Mouse (Mus musculus): ENCODE measurements around the gene Suz12.

Suz12 gene

DNA sequence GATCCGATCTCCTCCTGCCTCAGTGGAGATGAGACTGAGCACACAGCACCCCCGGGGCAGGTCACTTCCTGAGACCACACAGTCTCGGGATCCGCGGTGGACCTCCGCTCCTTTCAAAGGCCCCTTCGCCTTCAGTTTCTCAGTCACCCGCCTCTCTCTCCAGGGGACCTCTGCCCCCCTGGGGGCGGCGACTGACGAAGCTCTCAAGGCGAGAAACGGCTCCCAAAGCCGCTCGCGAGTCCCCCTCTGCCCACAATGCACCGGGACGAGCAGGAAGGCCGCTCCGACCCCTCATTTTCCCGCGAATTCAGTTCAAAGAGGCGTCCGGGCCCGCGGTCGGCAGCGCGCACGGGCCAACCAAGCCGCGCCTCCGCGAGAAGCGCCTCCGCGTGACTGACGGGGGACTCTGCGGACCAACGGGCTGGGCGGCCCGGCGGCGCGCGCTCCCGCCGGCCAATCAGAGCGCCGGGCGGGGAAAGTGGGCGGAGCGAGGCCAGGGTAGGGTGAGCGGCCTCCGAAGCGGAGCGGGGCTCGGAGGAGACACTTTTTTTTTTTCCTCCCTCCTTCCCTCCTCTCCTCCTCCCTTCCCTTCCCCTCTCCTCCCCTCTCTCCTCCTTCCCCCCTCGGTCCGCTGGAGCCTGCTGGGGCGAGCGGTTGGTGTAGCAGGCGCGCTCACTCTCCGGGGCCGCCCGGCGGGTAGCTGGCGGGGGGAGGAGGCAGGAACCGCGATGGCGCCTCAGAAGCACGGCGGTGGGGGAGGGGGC is at the start of gene Suz12:
TSS of gene Suz12 (plus strand) at position 515 of the 764 bp plus-strand sequence.
- WGBS = under 1% methylated on average over 73 of the region's 74 CpGs

GRCm38 (mm10) chr11:79943136-79943535 is 49.8 kb upstream of the Suz12 start:
- WGBS = 94% methylated on average over 8 of the region's 8 CpGs

GRCm38 (mm10) chr11:79943601-79944000 is 49.3 kb upstream of the Suz12 start:
- WGBS = 91% methylated on average over 7 of the region's 7 CpGs

GRCm38 (mm10) chr11:79947265-79947664 is 45.6 kb upstream of the Suz12 start:
- 94% methylated on average over 3 of the region's 3 CpGs for WGBS

- 7% methylated on average over 27 of the region's 27 CpGs for WGBS
Observed at GRCm38 (mm10) chr11:79961346-79962124, 31.4 kb upstream of the Suz12 start.

DNA sequence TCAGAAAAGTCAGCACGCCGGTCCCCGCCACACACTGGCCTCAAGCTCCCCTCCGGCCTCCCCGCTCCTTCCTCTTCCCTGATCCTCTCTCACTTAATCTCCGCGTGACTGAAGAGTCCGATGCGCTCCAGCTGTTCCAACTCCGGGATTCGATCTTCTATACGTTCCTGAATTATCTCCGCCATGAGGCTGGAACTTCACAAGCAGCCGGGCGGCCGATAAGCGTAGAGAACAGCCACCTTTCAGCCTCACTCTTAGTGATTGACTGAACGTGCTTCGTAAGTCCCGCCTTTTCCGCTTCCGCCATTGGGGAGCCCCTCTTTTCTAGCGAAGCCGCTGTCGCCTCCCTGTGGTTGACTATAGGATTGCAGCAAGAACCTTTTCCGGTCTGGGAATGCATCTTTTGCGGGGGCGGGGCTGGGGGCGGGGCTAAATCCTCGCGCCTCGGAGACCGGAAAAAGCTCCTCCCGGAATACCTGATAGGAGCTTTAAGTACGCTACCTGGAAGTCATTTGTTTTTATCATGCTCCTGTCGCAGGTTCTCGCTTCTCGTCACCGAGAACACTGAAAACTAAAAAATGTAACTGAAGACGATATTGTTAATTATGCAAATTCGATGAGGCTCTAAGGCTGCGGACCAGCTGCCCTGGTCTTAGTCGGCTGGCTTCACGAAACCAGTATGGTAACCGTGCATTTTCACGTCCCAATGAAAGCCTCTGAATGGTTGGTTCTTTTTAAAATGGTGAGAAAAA is 30.6 kb upstream of the Suz12 start, which contains the start of gene Utp6:
TSS of gene Utp6 (minus strand) at position 266 of the 752 bp plus-strand sequence.
- under 1% methylated on average over 46 of the region's 46 CpGs for WGBS

DNA sequence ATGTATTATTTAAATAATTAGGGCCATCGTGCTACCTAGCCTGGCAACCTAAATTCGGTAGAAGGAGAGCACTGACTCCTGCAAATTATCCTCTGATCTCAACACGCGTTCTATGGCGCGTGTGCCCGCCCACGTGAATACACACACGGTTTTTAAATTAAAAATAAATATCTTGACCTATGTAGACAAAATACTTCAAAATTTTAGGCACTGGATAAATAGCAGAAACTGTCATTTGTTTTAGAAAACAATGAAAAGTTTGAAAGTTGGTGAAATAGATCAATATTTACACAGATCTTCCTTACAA is 30.1 kb upstream of the Suz12 start:
- WGBS = 2% methylated on average over 9 of the region's 9 CpGs

GRCm38 (mm10) chr11:79963212-79963974 is 29.5 kb upstream of the Suz12 start:
- 48% methylated on average over 8 of the region's 8 CpGs for WGBS

- WGBS = 21% methylated on average over 8 of the region's 8 CpGs
Observed at GRCm38 (mm10) chr11:79965896-79966295, 27.0 kb upstream of the Suz12 start.

DNA sequence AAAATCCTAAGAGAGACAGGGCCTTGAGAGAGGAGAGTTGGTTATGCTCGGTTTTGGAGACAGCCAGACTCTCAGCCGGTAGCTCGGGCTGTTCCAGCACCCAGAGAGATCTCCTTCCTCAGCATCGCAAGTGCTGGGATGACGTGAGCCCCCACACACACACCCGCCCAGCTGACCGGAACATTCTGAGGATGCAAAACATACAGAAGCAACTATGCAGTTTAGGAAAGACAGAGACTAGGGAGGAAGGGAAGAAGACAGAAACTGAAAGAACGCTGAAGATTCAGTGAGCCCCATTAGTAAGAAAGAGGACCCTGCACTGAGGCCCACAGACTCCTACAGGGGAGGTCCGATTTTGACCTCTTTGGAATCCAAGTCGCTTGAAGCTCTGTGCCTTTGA is 25.2 kb upstream of the Suz12 start:
- WGBS = 88% methylated on average over 10 of the region's 10 CpGs

DNA sequence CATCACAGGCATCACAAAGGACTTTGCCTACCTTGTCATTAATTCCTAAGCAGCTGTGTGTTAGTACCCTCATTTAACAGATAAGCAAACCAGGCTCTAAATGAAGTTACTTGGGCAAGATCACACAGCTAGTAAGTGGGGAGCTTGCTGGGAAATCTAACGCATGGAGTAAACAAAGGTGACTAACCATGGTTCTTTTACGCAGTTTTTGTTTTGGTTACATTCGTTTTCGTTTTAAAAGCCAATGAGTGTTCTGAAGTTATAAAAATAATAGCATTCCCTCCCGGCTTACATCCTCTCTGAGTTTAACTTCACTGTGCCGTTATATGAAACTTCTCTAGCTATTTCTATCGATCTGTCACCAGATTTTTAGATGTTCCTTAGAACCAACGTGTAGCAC is 19.8 kb upstream of the Suz12 start:
- 9% methylated on average over 8 of the region's 8 CpGs for WGBS

DNA sequence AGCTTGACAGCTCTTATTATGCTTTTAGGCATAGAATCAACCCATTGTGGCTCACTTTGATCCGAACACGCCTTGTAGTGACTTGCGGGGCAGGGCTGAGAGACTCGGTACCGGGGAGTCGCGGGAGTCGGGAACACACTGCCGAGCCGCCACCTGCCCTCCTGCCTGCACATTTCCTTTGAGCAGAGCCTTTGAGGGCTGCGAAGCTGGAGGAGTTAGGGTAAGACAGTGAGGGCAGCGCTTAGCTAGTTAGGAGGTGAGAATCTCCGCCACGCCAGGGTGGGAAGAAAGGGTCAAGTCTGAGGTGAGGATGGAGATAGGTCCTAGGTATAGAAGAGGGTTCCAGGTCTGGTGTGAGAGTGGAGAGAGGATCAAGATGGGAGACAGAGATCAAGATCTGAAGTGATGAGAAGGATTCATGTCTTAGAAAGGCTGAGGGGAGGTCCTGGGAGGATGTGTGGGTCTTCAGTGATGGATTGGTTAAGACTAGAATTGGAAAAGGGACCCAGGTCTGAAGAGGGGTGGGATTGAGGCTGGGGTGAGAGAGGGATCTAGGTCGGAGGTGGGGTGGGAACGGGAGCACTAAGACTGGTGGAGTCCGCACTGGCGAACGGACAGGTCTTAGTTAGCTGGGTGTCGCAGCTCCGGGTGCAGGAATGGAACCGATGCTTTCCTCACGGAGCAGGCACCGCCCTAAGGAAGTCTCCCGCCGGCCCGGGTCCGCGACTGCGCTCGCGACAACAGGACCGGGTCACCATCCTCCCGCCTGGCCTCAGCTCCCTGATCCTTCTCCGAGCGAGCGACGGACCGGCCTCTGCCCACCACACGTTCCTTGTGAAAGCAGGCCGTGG is 19.1 kb upstream of the Suz12 start:
- 1% methylated on average over 41 of the region's 41 CpGs for WGBS

- 84% methylated on average over 2 of the region's 2 CpGs for WGBS
Observed at GRCm38 (mm10) chr11:79975377-79975776, 17.5 kb upstream of the Suz12 start.

DNA sequence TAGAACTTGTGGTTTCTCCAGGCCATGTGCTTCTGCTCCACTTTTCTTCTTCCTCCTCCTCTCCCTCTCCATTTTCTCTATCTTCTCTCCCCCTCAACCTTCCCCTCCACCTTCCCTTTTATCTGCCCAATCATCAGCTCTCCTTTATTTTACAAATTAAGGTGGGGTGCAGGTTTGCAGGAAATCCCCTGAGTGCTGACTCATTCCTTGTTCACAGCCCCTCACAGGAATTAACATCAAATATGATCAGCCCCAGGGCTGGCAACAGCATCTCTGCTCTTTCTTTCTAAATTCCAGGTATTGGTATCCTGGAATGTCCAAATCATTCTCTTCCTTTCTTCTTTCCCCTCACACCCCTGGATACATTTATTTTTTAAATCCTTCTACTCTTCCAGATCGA is 16.7 kb upstream of the Suz12 start:
- WGBS = 96% methylated on average over 1 of the region's 1 CpGs

- WGBS = 93% methylated on average over 6 of the region's 6 CpGs
Observed at GRCm38 (mm10) chr11:79976645-79977044, 16.3 kb upstream of the Suz12 start.

- WGBS = 92% methylated on average over 14 of the region's 14 CpGs
Observed at GRCm38 (mm10) chr11:79977061-79977460, 15.8 kb upstream of the Suz12 start.

DNA sequence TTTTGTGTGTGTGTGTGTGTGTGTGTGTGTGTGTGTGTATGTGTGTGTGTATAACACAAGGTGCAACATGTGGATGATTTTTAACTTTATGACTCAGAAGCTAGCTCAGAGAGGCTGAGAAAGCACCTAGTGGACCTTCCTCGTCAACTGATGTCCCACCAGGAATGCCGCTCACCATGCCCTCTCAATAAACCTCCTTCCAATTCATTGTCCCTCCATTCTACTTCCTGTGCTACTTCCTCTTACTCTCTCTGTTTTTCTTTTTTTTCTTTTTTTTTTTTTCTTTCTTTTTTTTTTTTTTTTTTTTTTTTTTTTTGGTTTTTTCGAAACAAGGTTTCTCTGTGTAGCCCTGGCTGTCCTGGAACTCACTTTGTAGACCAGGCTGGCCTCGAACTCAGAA is 15.2 kb upstream of the Suz12 start:
- 91% methylated on average over 4 of the region's 4 CpGs for WGBS

GRCm38 (mm10) chr11:79986886-79987285 is 6.0 kb upstream of the Suz12 start:
- 94% methylated on average over 4 of the region's 4 CpGs for WGBS

DNA sequence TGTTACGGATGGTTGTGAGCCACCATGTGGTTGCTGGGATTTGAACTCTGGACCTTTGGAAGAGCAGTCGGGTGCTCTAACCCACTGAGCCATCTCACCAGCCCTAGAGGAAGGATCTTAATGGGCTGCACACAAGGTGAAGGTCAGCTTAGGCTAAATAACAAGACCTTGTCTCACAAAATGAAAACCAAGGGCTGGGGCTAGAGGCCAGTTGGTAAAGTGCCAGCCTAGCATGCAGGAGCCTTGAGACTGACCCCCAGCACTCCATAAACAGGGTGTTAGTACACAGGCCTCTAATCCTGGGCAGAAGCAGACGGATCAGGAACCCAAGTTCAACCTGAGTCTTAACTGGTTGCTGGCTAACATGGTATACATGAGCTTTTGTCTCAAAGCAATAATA is 5.0 kb upstream of the Suz12 start:
- 95% methylated on average over 3 of the region's 3 CpGs for WGBS

DNA sequence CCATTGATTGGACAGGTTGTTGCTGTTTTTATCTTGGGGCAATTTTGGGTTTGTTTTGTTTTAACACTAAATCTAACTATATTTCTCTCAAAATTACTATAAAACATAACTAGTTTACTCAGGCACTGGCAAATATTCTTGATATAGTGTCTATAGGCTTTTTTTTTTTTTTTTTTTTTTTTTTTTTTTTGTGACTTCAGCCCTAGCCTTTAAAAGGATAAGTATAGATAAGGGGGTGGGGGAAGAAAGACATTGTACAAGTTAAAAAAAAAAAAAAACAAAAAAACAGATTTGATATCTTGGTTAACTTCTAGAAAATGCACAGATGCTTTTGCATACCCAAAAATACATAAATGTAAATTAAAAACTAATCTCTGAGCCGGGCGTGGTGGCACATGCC is 2.8 kb upstream of the Suz12 start:
- 90% methylated on average over 2 of the region's 2 CpGs for WGBS

GRCm38 (mm10) chr11:79991600-79991999 is 1.3 kb upstream of the Suz12 start:
- 92% methylated on average over 5 of the region's 5 CpGs for WGBS

Data from cerebral cortex, adult 2 months (tissue).